In the genomic region with DNA sequence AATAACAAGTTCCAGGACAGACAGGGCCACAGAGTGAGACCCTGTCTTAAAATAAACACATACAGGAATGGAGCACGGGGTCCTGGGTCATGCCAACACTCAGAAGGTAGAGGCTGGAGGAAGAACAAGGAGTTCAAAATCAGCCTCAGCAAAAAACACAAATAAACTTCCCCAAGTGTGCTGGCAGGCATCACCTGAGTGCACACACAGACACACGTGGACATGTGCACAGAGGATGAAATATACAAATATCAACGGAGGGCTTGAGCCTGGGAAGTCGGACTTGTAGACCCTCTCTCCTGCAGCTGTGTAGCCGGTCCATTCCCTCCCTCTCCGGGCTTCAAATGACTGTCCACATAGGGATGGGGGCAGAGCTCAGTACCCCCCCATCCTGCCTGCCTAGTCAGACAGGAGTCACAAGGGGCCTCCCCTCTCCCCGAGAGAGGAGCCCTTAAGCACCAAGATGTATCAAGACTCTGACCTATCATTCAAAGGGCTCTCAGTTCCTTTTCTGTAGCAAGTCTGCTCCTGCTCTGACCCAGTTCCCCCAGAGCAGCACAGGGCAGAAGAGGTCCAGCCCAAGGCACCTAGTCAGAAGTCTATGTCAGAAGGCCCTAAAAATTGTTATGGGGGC, we compare ENCODE assay signal across 8 mouse cellular contexts. TPM values are rescaled to one million over a fixed set of nuclear protein-coding genes. Genes with fewer than 3 reads are reported as not detected.
DNase-seq lines count a peak whose midpoint lies in the region; ATAC-seq and TF ChIP-seq lines count a peak whose summit lies in the region.

No protein-coding gene starts in this region.

- no peak for ATAC-seq in heart, embryonic 15.5 days (replicated peaks; ENCODE audit: insufficient number of reproducible peaks, insufficient read depth, low FRiP score, low read depth)
- ATAC-seq in forebrain, postnatal 0 days = no peak

- peak overlapping the region; percentile 98 for H3K27ac ChIP-seq in heart, embryonic 15.5 days
- peak overlapping the region; percentile 2; the same call in 1 of the 2 replicates for H3K27ac ChIP-seq in ES-E14 (ENCODE audit: insufficient read depth, low read depth, low read length, poor library complexity, severe bottlenecking)
- H3K27ac ChIP-seq in forebrain, postnatal 0 days (ENCODE audit: low read depth, low read length) = peak overlapping the region; percentile 98
- H3K27ac ChIP-seq in midbrain, embryonic 10.5 days (replicated peaks) = peak overlapping the region; percentile 96

- H3K9me3 ChIP-seq in heart, embryonic 15.5 days (replicated peaks) = no peaks in the 10 kb centered on the region
- H3K9me3 ChIP-seq in ES-E14 (ENCODE audit: control insufficient read depth, insufficient read depth, low read depth, low read length) = no peaks in the 10 kb centered on the region
- no peaks in the 10 kb centered on the region for H3K9me3 ChIP-seq in forebrain, postnatal 0 days (ENCODE audit: low read length)
- no peaks in the 10 kb centered on the region for H3K9me3 ChIP-seq in midbrain, embryonic 10.5 days (replicated peaks)

- intact Hi-C loops in heart, postnatal 25 days (cut with DNase I) = no loop called here

- in situ Hi-C loops in ES-E14 (cut with MboI; ENCODE audit: low sequenced_read_pairs in 2 of 2, unreplicated experiment in 2 of 2) = no loop called here

- DNase-seq in heart, postnatal 25 days (ENCODE audit: low spot score) = no peak
- DNase-seq in ES-E14 (ENCODE audit: low read depth, low spot score) = no peak
- no peak for DNase-seq in forebrain, postnatal 0 days
- DNase-seq in midbrain, embryonic 10.5 days (ENCODE audit: low spot score) = no peak
- no peak for DNase-seq in right cerebral cortex, postnatal 10 days (ENCODE audit: low spot score in 2 of 2)
- DNase-seq in testis, postnatal 10 days (ENCODE audit: low spot score) = no peak
- no peak for DNase-seq in adipocyte (ENCODE audit: low spot score)

- H3K4me2 ChIP-seq in heart, embryonic 15.5 days = peak overlapping the region; percentile 85
- peak overlapping the region; percentile 87 for H3K4me2 ChIP-seq in forebrain, postnatal 0 days (ENCODE audit: low read depth)

- H3K4me3 ChIP-seq in heart, embryonic 15.5 days = peak overlapping the region; percentile 85
- peak overlapping the region; percentile 28 to 96; a peak in 3 of 4 replicates for H3K4me3 ChIP-seq in ES-E14 (ENCODE audit: insufficient read depth in 1 of 2, low read depth in 1 of 2, low read length in 2 of 2, poor library complexity in 1 of 2, severe bottlenecking in 1 of 2)
- H3K4me3 ChIP-seq in forebrain, postnatal 0 days (ENCODE audit: low read depth, low read length) = peak overlapping the region; percentile 92
- peak overlapping the region; percentile 92 for H3K4me3 ChIP-seq in midbrain, embryonic 10.5 days

- WGBS in heart, embryonic 15.5 days = 16% methylated on average over 7 of the region's 7 CpGs
- WGBS in forebrain, postnatal 0 days = 7% methylated on average over 7 of the region's 7 CpGs
- WGBS in midbrain, embryonic 10.5 days = 24% methylated on average over 7 of the region's 7 CpGs

- no peak for TF ChIP-seq CTCF in forebrain, postnatal 0 days (IDR thresholded peaks at IDR 0.05; ENCODE audit: low read depth)

- H3K36me3 ChIP-seq in heart, embryonic 15.5 days = peaks cover under 1% of the 10 kb centered on the region; the same call in 1 of the 2 replicates
- peaks cover 6% of the 10 kb centered on the region; the same call in 1 of the 2 replicates for H3K36me3 ChIP-seq in ES-E14 (ENCODE audit: control insufficient read depth, insufficient read depth, low read length, poor library complexity, severe bottlenecking)
- H3K36me3 ChIP-seq in forebrain, postnatal 0 days (ENCODE audit: insufficient read depth) = peaks cover 2% of the 10 kb centered on the region; the same call in 1 of the 2 replicates
- H3K36me3 ChIP-seq in midbrain, embryonic 10.5 days = peaks cover 8% of the 10 kb centered on the region

- H3K9ac ChIP-seq in heart, embryonic 15.5 days = peak overlapping the region; percentile 83
- H3K9ac ChIP-seq in ES-E14 (ENCODE audit: insufficient read depth, low read depth, low read length, poor library complexity, severe bottlenecking) = peak overlapping the region; percentile 60; the same call in 1 of the 2 replicates
- peak overlapping the region; percentile 95 for H3K9ac ChIP-seq in forebrain, postnatal 0 days

- H3K4me1 ChIP-seq in heart, embryonic 15.5 days (replicated peaks) = peaks cover 80% of the 10 kb centered on the region
- peaks cover 3 to 9% of the 10 kb centered on the region in 2 experiments for H3K4me1 ChIP-seq in ES-E14 (ENCODE audit: control insufficient read depth in 2 of 2, insufficient read depth in 2 of 2, low read length in 2 of 2, poor library complexity in 1 of 2)
- peaks cover 58% of the 10 kb centered on the region for H3K4me1 ChIP-seq in forebrain, postnatal 0 days (ENCODE audit: insufficient read depth)
- H3K4me1 ChIP-seq in midbrain, embryonic 10.5 days = peaks cover 88% of the 10 kb centered on the region

- no peaks in the 10 kb centered on the region for H3K27me3 ChIP-seq in heart, embryonic 15.5 days
- H3K27me3 ChIP-seq in forebrain, postnatal 0 days (ENCODE audit: insufficient read depth, low read length) = no peaks in the 10 kb centered on the region
- H3K27me3 ChIP-seq in midbrain, embryonic 10.5 days (ENCODE audit: low read depth, poor library complexity, severe bottlenecking) = no peaks in the 10 kb centered on the region

TF ChIP-seq in ES-E14, 5 proteins besides CTCF, POLR2A, EP300 and RAD21:
- TF ChIP-seq ZNF384 (IDR thresholded peaks at IDR 0.05; ENCODE audit: low read depth, low read length) (no peak), MAFK (IDR thresholded peaks at IDR 0.05; ENCODE audit: insufficient read depth, low read depth, low read length) (no peak), HCFC1 (IDR thresholded peaks at IDR 0.05; ENCODE audit: borderline replicate concordance, insufficient read depth, low read length) (no peak), CHD2 (IDR thresholded peaks at IDR 0.05; ENCODE audit: low read depth, low read length) (no peak), ZC3H11A (IDR thresholded peaks at IDR 0.05; ENCODE audit: borderline replicate concordance, low read depth, low read length) (no peak)

RNA-seq across cellular contexts. Expression of a gene that starts 3.3 kb away (rescaled TPM):
- polyA plus RNA-seq in heart, embryonic 15.5 days (2015; fragmentation: Nextera tagmentation; extraction: Ambion mirVana) = 17.7 and 25.8 TPM in 2 replicates
- 10 to 100 TPM; 14.0 to 14.9 TPM for total RNA-seq in heart, postnatal 25 days (2021)
- 68.4 and 75.1 TPM in 2 replicates for total RNA-seq in ES-E14 (2012; rRNA removed)
- 10.6 and 11.2 TPM in 2 replicates for total RNA-seq in forebrain, postnatal 0 days (2014; rRNA removed)
- 9.0 and 11.3 TPM in 2 replicates for polyA plus RNA-seq in forebrain, postnatal 0 days (2015; fragmentation: Nextera tagmentation; extraction: Ambion mirVana)
- 41.8 and 45.9 TPM in 2 replicates for polyA plus RNA-seq in midbrain, embryonic 10.5 days (2016; fragmentation: Nextera tagmentation; extraction: Ambion mirVana)

RNA-seq across cellular contexts. Expression of a gene that starts 3.6 kb away (rescaled TPM):
- 64.5 and 78.7 TPM in 2 replicates for polyA plus RNA-seq in heart, embryonic 15.5 days (2015; fragmentation: Nextera tagmentation; extraction: Ambion mirVana)
- 10 to 100 TPM; 40.3 to 44.7 TPM for total RNA-seq in heart, postnatal 25 days (2021)
- total RNA-seq in ES-E14 (2012; rRNA removed) = 123 and 207 TPM in 2 replicates
- total RNA-seq in forebrain, postnatal 0 days (2014; rRNA removed) = 140 and 162 TPM in 2 replicates
- 82.6 and 90.4 TPM in 2 replicates for polyA plus RNA-seq in forebrain, postnatal 0 days (2015; fragmentation: Nextera tagmentation; extraction: Ambion mirVana)
- polyA plus RNA-seq in midbrain, embryonic 10.5 days (2016; fragmentation: Nextera tagmentation; extraction: Ambion mirVana) = 79.0 and 79.2 TPM in 2 replicates

RNA-seq across cellular contexts. Expression of a gene that starts 34.2 kb away (rescaled TPM):
- 37.0 and 46.9 TPM in 2 replicates for polyA plus RNA-seq in heart, embryonic 15.5 days (2015; fragmentation: Nextera tagmentation; extraction: Ambion mirVana)
- 10 to 100 TPM; 14.9 to 16.6 TPM for total RNA-seq in heart, postnatal 25 days (2021)
- total RNA-seq in ES-E14 (2012; rRNA removed) = 134 and 140 TPM in 2 replicates
- 38.0 and 51.6 TPM in 2 replicates for total RNA-seq in forebrain, postnatal 0 days (2014; rRNA removed)
- 49.7 and 67.3 TPM in 2 replicates for polyA plus RNA-seq in forebrain, postnatal 0 days (2015; fragmentation: Nextera tagmentation; extraction: Ambion mirVana)
- polyA plus RNA-seq in midbrain, embryonic 10.5 days (2016; fragmentation: Nextera tagmentation; extraction: Ambion mirVana) = 128 and 141 TPM in 2 replicates

RNA-seq across cellular contexts. Expression of a gene that starts 38.1 kb away (rescaled TPM):
- 6.5 and 7.5 TPM in 2 replicates for polyA plus RNA-seq in heart, embryonic 15.5 days (2015; fragmentation: Nextera tagmentation; extraction: Ambion mirVana)
- 1 to 10 TPM; 6.2 to 7.0 TPM for total RNA-seq in heart, postnatal 25 days (2021)
- total RNA-seq in ES-E14 (2012; rRNA removed) = 4.9 and 6.9 TPM in 2 replicates
- total RNA-seq in forebrain, postnatal 0 days (2014; rRNA removed) = 5.3 and 7.0 TPM in 2 replicates
- 3.6 and 4.6 TPM in 2 replicates for polyA plus RNA-seq in forebrain, postnatal 0 days (2015; fragmentation: Nextera tagmentation; extraction: Ambion mirVana)
- 4.3 and 4.7 TPM in 2 replicates for polyA plus RNA-seq in midbrain, embryonic 10.5 days (2016; fragmentation: Nextera tagmentation; extraction: Ambion mirVana)

RNA-seq across cellular contexts. Expression of a gene that starts 43.1 kb away (rescaled TPM):
- polyA plus RNA-seq in heart, embryonic 15.5 days (2015; fragmentation: Nextera tagmentation; extraction: Ambion mirVana) = 12.2 and 15.3 TPM in 2 replicates
- total RNA-seq in heart, postnatal 25 days (2021) = 10 to 100 TPM; 14.8 to 16.0 TPM
- 8.0 and 10.1 TPM in 2 replicates for total RNA-seq in ES-E14 (2012; rRNA removed)
- total RNA-seq in forebrain, postnatal 0 days (2014; rRNA removed) = 17.5 and 22.5 TPM in 2 replicates
- polyA plus RNA-seq in forebrain, postnatal 0 days (2015; fragmentation: Nextera tagmentation; extraction: Ambion mirVana) = 18.7 and 20.9 TPM in 2 replicates
- polyA plus RNA-seq in midbrain, embryonic 10.5 days (2016; fragmentation: Nextera tagmentation; extraction: Ambion mirVana) = 16.7 and 19.8 TPM in 2 replicates

Comparison
In these comparisons a context has a peak if more than half of its experiments do, and no peak if none do; other contexts are left out.
1. H3K27ac ChIP-seq: peak in every context shown above with its lines; median percentile 98 in heart, embryonic 15.5 days; 98 in forebrain, postnatal 0 days; 96 in midbrain, embryonic 10.5 days; 2 in ES-E14.